Comparison of ENCODE assay signal across 11 mouse cellular contexts in genomic region chr14:43812458-43812857, GRCm38 (mm10). TPM values are rescaled to one million over a fixed set of nuclear protein-coding genes. Genes with fewer than 3 reads are reported as not detected.
DNase-seq lines count a peak whose midpoint lies in the region; ATAC-seq and TF ChIP-seq lines count a peak whose summit lies in the region.
"Not testable (repeated sequence)": the region's sequence is repeated elsewhere in the genome, so short reads cannot be mapped to it uniquely, and the experiment has no call there.
"Had no signal": no experiment of that assay in that cellular context is flagged by ENCODE, and none has a peak within 500 bp of the region (broad histone marks: within the 10 kb centered on the region; RNA-seq: fewer than 3 reads in every experiment).

No protein-coding gene starts in this region.

- H3K27me3 ChIP-seq in ES-Bruce4 (ENCODE audit: control insufficient read depth, insufficient read depth, low read length, poor library complexity, severe bottlenecking); liver, postnatal 0 days (ENCODE audit: insufficient read depth, low read length): not testable (repeated sequence)

- DNase-seq in brain, embryonic 14.5 days (ENCODE audit: low read depth) = peak; percentile 59
- DNase-seq in heart, postnatal 36 days = peak; percentile 10 to 30
- peak; percentile 53 for DNase-seq in layer of hippocampus, adult 11-12 months (ENCODE audit: low spot score)
- DNase-seq in liver, postnatal 0 days = peak; percentile 55
- peak; percentile 3 for DNase-seq in retina, adult 2 months (ENCODE audit: low read depth, low spot score)
- DNase-seq in thymus, postnatal 25 days = peak; percentile 22

- H3K4me3 ChIP-seq in ES-Bruce4 (ENCODE audit: low read depth, low read length); embryonic fibroblast, embryonic 13.5 days (ENCODE audit: insufficient read depth, low read length); liver, postnatal 0 days (ENCODE audit: low read depth, low read length): not testable (repeated sequence)

- not testable (repeated sequence) for H3K4me2 ChIP-seq in liver, postnatal 0 days (ENCODE audit: low read depth, low read length)

- not testable (repeated sequence) for H3K27ac ChIP-seq in ES-Bruce4 (ENCODE audit: insufficient read depth, low read length); embryonic fibroblast, embryonic 13.5 days (ENCODE audit: insufficient read depth, low read length); liver, postnatal 0 days (ENCODE audit: low read depth)

- ATAC-seq in liver, postnatal 0 days = not testable (repeated sequence)

- not testable (repeated sequence) for TF ChIP-seq POLR2A in ES-Bruce4 (IDR thresholded peaks at IDR 0.05; ENCODE audit: insufficient read depth, low read length); brain, embryonic 14.5 days (IDR thresholded peaks at IDR 0.05; ENCODE audit: borderline replicate concordance, extremely low read depth, insufficient read depth, insufficient read length, poor library complexity, severe bottlenecking); embryonic fibroblast, embryonic 13.5 days (IDR thresholded peaks at IDR 0.05; ENCODE audit: low read depth, low read length)

- TF ChIP-seq CTCF in ES-Bruce4 (IDR thresholded peaks at IDR 0.05; ENCODE audit: low read depth, low read length) = peak; percentile 33
- TF ChIP-seq CTCF in brain, embryonic 14.5 days (IDR thresholded peaks at IDR 0.05; ENCODE audit: borderline replicate concordance, extremely low read depth, insufficient read depth, insufficient read length) = peak; percentile 50; the same call in 1 of the 2 replicates
- TF ChIP-seq CTCF in embryonic fibroblast, embryonic 13.5 days (IDR thresholded peaks at IDR 0.05; ENCODE audit: borderline replicate concordance, insufficient read depth, low read length) = peak; percentile 60; the same call in 1 of the 2 replicates
- TF ChIP-seq CTCF in liver, postnatal 0 days (IDR thresholded peaks at IDR 0.05; ENCODE audit: low read depth) = peak; percentile 61

- intact Hi-C loops in heart, postnatal 36 days (cut with DNase I) = not testable (repeated sequence)

- not testable (repeated sequence) for H3K9me3 ChIP-seq in ES-Bruce4 (replicated peaks; ENCODE audit: control insufficient read depth, insufficient read depth, low read length, poor library complexity, severe bottlenecking); liver, postnatal 0 days (ENCODE audit: low read length)

- not testable (repeated sequence) for H3K4me1 ChIP-seq in ES-Bruce4 (ENCODE audit: control insufficient read depth, insufficient read depth, low read length); embryonic fibroblast, embryonic 13.5 days (ENCODE audit: control insufficient read depth, insufficient read depth, low read length); liver, postnatal 0 days (ENCODE audit: insufficient read depth)

- not testable (repeated sequence) for TF ChIP-seq EP300 in ES-Bruce4 (IDR thresholded peaks at IDR 0.05; ENCODE audit: insufficient read depth, low read depth, low read length); liver, postnatal 0 days (IDR thresholded peaks at IDR 0.05; ENCODE audit: low read depth)

- H3K9ac ChIP-seq in ES-Bruce4 (ENCODE audit: low read depth, poor library complexity, severe bottlenecking); liver, postnatal 0 days (replicated peaks): not testable (repeated sequence)

- H3K36me3 ChIP-seq in ES-Bruce4 (ENCODE audit: control insufficient read depth, insufficient read depth, low read length, poor library complexity, severe bottlenecking); liver, postnatal 0 days (replicated peaks; ENCODE audit: insufficient read depth, low read length): not testable (repeated sequence)

- 39% methylated on average over 7 of the region's 9 CpGs for WGBS in liver, postnatal 0 days (ENCODE audit: insufficient replicate concordance)

RNA-seq across cellular contexts. Expression of gene Gm8180, which starts 27.9 kb away (rescaled TPM):
- not detected in 2 replicates for polyA plus RNA-seq in ES-Bruce4 (2011; ENCODE audit: insufficient read depth, insufficient read length, low read depth, missing spikeins)
- polyA plus RNA-seq in brain, embryonic 14.5 days (2012; rRNA removed) = not detected in 2 replicates
- polyA plus RNA-seq in embryonic fibroblast, embryonic 13.5 days (2011; ENCODE audit: insufficient read length, low read depth, missing spikeins) = not detected in 2 replicates
- not detected for total RNA-seq in heart, postnatal 36 days (2021)
- polyA plus RNA-seq in liver, postnatal 0 days (2015; fragmentation: Nextera tagmentation; extraction: Ambion mirVana) = not detected in 2 replicates
- total RNA-seq: neutrophil, adult 5-6 weeks had no signal
- polyA plus RNA-seq: intestine, embryonic 15.5 days; lung, embryonic 16.5 days had no signal

Comparison
In these comparisons a context has a peak if more than half of its experiments do, and no peak if none do; other contexts are left out.
1. DNase-seq: peak in every context shown above with its lines; median percentile 59 in brain, embryonic 14.5 days; 55 in liver, postnatal 0 days; 53 in layer of hippocampus, adult 11-12 months; 22 in thymus, postnatal 25 days; 20 in heart, postnatal 36 days; 3 in retina, adult 2 months.